Mouse (Mus musculus): ENCODE results near the gene Tex2.
"Not testable (repeated sequence)": the region's sequence is repeated elsewhere in the genome, so short reads cannot be mapped to it uniquely, and the experiment has no call there.

The Tex2 gene

GRCm38 (mm10) chr11:106579146-106579545 is 34.1 kb downstream of the Tex2 start:
- no peak for DNase-seq (ENCODE audit: low spot score)

DNA sequence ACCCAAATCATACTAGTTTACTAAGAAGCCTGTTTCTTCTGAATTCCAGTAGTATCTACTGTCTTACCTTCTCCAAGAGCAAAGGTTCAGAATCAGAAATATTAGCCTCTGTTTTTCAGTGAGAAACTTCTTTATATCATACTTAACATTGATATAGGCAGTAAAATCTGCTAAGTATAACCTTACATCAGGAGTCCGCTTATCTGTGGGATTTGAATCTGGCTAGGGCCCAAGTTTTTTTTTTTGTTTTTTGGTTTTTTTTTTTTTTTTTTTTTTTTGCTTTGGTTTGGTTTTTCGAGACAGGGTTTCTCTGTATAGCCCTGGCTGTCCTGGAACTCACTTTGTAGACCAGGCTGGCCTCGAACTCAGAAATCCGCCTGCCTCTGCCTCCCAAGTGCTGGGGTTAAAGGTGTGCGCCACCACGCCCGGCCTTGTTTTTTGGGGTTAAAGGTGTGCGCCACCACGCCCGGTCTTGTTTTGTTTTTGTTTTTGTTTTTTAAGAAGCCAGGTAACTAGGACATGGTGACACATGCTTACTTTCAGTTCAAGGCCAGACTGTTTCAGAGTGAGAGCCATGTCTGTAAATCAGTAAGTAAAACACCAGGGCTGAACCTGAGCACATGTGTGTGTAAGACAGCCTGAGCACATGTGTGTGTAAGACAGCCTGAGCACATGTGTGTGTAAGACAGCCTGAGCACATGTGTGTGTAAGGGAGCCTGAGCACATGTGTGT is 35.4 kb downstream of the Tex2 start:
- not testable (repeated sequence) for DNase-seq (ENCODE audit: low spot score)

DNA sequence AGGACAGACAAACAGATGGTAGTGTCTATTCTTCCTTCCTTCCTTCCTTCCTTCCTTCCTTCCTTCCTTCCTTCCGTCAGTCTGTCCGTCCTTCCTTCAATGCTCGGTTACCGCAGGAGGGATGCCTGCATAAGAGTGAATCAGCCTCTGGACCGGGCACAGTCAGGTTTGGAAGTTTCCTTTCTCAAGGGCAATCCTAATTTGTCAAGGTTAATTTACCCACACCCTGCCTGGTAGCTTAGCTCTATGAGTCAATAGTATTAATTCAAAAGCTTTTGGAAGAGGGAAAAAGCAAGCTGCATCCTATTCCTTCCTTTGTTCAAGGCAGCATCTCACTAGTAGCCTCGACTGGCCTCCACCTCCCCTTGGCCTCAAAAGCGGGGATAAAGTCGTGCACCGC is 38.8 kb downstream of the Tex2 start:
- DNase-seq (ENCODE audit: low spot score), result no peak

- no peak for DNase-seq (ENCODE audit: low spot score)
These were observed 39.6 kb downstream of the Tex2 start for GRCm38 (mm10) chr11:106573476-106574240.

DNA sequence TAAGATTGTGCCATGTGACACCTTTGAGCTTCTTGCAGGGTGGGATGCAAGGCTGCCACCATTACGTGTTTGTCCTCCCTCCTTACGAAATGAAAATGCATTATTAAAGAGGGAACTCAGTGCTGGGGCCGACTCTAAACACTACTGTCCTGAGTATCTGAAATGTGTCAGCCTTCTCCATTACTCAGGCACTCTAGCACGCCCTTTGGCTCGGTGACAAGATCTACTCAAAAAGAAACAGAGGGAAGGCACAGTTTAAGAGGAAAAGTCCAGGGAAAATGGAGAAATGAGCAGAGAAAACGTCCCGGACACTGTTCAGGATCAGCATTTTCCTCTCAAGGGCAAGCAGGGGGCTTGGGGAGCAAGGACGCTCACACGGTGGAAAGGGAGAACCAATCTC is 40.3 kb downstream of the Tex2 start:
- DNase-seq (ENCODE audit: low spot score), result no peak

GRCm38 (mm10) chr11:106572020-106572782 is 41.0 kb downstream of the Tex2 start:
- DNase-seq (ENCODE audit: low spot score), result no peak

- DNase-seq (ENCODE audit: low spot score), result no peak
These were observed 41.9 kb downstream of the Tex2 start for GRCm38 (mm10) chr11:106571026-106571983.

- DNase-seq (ENCODE audit: low spot score), result no peak
These were observed 44.8 kb downstream of the Tex2 start for GRCm38 (mm10) chr11:106568329-106568960.

DNA sequence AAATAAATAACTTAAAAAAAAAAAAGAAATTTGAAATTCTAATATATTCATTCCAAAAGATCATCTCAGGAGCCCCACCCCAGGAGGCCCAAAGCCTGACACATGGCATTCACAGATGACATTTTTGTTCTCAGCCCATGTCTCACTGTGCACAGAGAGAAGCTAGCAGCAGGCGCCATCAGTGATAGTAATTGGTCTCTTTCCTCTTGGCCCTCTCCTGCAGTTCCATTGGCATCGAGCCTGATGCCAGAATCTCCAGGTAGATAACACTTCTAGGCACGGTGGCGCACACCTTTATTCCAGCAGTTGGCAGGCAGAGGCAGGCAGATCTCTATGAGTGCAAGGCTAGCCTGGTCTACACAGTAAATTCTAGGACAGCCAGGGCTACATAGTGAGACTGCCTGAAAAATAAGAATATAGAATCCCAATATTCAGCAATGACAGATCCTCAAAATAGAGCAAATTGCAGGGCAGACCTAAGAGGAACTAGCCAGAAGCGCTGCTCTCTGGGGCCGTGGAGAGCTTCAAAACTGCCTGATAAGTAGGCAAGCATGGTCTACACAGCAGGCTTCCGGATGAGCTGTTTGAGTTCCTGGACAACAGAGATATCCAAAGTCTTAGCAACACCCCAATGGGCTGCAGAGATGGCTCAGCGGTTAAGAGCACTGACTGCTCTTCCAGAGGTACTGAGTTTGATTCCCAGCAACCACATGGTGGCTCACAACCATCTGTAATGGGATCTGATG is 47.0 kb downstream of the Tex2 start:
- no peak for DNase-seq (ENCODE audit: low spot score)

DNA sequence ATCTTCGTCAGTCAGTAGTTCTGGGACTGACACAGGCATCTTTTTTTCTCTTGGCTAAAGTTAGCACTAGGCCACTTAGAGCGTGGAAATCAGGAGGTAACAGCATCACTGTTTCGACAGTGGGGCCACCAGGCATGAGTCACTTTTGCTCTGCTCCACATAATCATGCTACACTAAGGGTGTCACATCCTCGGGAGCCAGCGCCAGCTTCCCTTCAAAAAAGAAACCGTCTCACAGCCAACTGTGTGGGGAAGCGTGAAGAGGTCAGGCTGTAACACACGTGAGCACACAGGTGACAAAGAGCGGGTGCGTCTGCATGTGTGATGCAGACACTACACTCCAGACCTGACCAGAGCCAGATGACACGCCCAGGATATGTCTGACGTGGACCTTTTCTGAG is 49.0 kb downstream of the Tex2 start:
- no peak for DNase-seq (ENCODE audit: low spot score)

DNA sequence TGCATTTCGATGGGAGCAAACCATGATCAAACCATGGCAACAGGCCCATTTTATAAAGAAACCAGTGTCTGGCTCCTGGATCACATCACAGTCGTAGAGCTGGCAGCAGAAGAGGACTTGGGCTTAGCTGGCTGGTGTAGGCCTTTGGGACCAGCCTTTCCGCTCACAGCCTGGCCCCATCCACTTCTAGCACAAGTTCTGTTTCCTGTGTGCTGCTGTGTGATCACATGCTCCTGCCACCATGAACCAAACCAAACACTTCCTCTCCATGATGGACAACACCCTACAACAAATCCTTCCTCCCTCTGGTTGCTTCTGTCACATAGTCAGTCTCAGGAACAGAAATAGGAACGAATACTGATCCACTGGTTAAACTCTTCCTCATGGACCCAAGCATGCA is 50.5 kb downstream of the Tex2 start:
- no peak for DNase-seq (ENCODE audit: low spot score)

- DNase-seq (ENCODE audit: low spot score), result no peak
These were observed 53.5 kb downstream of the Tex2 start for GRCm38 (mm10) chr11:106559773-106560172.

DNA sequence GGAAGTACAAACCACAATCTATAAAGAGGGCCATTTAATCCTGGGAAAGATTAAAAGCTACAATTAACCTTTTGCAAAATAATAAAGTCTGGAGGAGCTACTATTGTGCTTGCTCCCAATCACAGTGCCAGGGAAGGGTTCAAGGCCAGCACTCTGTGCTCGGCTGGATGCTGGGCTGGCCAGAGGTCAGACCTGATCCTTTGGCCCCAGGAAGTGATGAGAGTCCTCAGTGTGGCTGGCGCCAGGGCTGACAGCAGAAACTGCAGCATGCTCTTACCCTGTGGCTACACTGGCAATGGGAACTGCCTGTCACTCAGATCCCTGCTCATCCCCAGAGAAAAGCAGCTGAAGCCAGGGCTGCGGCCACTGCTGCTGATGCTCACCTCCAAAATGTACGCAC is 55.2 kb downstream of the Tex2 start:
- no peak for DNase-seq (ENCODE audit: low spot score)

DNA sequence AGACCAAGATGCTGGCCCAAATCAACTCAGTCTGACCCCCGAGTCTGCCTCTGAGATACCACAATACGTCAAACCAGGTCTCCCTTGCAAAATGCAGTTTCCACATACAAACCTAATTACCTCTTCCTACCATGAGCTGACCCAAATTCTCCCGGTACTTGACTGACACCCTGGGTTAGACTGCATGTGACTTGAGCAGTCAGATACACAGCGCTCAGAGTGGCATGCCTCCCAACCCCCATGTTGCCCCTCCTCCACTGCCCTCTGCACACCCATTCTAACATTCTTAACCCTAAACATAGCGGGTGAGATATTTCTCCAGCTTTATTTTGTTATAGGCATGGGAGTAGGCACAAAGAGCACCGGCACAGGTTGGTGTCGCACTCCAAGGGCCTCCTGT is 55.8 kb downstream of the Tex2 start:
- no peak for DNase-seq (ENCODE audit: low spot score)

DNA sequence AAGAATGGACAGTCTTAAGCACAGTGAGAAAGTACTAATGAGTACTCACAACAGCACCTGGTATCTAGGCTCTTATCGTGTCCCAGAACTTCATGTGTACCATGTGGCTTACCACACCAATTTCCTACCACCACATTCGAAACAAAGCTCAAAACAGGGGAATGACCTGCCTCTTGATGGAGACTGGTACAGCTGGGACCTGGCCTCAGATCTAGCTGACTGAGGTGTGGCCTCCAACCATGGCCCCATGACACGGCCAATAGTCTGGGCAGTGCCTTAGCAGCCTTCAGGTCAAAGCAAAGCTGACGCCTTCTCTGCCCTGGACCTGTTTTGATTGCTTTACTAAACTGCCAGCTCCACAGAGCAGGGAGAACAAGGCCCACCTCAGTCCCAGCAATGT is 56.5 kb downstream of the Tex2 start:
- no peak for DNase-seq (ENCODE audit: low spot score)

DNA sequence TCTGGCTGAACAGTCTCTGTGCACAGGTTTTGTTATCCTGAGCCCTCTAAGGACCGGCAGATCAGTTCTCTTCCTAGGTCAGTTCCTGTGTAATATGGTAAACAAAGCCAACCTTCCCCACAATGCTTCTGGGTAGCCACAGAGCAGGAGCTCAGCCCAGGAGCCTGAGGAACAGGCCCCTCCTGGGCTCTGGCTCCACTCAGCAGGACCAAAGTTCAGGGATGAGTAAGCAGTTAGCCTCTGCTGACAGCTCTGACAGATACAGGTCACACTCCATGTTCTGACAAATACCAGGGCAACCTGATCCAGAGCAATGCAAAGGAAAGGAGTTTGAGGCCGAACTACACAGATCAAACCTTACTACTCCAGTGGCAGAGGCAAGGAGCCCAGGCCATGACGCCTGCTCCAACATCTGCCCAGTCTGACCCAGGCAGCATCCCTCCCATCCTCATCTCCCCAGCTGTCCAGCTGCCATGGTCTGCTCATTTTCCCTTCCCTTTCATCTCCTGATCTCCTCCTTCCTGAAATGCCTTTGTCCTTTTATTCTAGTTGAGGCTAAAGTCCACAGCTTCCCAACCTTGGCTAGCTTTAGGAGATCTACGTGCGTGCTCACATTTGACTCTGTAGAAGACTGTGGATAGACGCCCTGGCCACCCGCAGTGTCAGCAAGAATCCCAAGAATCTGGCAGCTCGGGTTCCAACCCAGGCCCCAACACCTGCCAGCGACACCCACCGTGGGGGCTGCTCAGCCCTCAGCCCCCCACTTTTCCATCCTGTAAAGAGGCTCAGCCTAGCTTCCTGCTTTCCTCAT is 57.2 kb downstream of the Tex2 start:
- DNase-seq (ENCODE audit: low spot score), result no peak

- DNase-seq (ENCODE audit: low spot score), result no peak
These were observed 62.8 kb downstream of the Tex2 start for GRCm38 (mm10) chr11:106550398-106550797.

DNA sequence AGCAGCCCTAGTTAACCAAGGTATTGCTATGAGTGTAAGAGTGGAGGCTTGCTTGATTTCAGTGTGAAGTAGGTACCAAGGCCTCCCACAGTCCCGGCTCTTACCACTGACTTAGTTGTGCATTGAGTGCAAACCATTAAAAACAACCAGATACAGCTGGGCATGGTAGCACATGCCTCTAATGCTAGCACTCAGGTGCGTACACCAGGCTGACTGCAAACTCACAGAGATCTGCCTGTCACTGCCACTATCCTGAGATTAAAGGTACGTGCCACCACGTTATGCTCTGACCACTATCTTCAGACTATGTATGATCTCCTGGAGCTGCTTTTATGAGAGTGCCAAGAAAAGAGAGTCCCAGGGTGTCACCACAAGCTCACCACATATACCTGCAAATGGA is 67.1 kb downstream of the Tex2 start:
- no peak for DNase-seq (ENCODE audit: low spot score)

DNA sequence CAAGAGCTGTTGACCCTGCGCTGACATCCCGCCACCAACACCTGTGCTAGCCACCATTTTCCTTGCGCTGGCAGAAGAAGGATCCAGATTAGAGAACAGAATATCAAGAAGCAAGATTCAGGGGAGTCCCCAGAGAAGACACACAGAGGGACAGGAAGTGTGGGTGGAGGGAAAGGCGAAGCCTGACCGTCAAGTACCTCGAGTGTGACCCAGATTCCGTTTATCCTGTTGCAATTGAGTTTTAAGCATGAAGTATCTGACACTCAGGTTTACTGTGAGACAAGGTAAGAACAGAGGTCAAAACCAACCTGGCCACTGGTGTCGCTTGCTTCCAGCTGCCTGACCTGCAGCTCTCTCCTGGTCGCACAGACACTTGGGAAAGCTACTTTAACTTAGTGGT is 68.3 kb downstream of the Tex2 start:
- no peak for DNase-seq (ENCODE audit: low spot score)

DNA sequence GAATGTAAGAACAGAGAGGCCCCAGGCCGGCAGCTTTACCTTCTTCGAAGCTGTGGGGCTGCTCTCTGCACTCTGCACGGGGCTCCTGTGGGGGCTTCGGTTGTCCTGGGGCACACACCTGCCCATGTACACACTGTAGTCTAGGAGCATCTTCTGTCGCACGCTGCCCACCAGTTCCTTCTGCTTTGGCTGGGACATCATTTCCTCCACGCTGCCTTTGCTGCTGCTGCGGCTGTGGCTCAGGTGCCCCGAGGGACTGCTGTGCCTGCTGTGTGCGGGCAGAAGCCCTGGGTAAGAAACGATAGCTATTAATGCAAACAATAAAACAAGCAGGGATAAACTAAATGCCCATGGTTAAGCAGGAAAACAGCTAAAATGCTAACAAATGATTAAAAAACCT is 69.1 kb downstream of the Tex2 start:
- no peak for DNase-seq (ENCODE audit: low spot score)
